Mouse (Mus musculus) cerebellum, adult 9-10 months (tissue): ENCODE results near the gene Sycp1.
A peak's percentile ranks its signal among the peaks of the same experiment; 100 is the strongest.

Experiments used
- DNase-seq: peaks from one replicate; pipeline ENCODE4 v3.0.0; 2022

Gene Sycp1

DNA sequence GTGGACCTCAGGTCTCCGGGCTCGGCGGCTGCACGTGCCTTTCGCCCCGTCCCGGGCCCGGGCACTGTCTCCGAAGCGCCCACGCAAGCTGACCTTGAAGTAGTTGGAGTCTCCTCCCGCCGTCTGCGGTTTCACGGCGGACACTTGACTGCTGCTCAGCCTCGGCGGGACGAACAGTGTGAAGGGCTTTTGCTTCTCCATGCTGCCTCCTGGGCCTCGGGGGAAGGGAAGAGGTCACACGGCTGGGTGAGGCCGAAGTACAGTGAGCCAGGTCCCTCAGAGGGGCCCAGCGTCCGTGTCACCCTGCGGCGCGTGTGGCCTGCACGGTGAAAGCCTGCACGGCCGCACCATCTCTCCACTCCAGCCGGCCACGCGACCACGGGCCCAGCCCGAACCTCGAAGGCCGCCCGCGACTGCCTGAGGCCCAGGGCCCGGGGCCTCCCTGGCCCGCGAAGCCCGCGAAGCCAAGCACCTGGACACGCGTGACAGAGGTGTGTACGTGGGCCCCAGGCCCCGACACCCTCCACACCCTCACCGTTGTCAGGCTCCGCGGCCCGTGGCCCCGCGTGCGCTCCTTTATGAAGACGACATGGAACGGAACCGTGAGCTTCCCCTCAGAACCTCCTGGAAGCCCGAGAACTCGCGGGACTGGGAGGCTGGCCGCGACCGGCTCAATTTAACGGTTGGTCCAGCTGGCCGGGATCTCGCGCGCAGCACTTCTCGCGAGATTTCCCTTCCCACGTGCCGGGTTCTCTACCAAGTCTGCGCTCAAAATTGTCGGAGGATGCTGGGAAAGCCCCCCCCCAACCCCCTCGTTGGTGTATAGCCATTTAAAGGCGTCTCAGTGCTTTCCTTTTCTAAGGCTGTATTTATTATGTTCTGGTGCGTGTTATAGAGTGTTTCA lies at the start of gene Sycp1:
Gene Sycp1, minus strand, starts transcription at position 650 of the 904 bp plus-strand sequence.
- no peak for DNase-seq

GRCm38 (mm10) chr3:102980349-102980736 lies 44.4 kb upstream of the Sycp1 start:
- no peak for DNase-seq

DNA sequence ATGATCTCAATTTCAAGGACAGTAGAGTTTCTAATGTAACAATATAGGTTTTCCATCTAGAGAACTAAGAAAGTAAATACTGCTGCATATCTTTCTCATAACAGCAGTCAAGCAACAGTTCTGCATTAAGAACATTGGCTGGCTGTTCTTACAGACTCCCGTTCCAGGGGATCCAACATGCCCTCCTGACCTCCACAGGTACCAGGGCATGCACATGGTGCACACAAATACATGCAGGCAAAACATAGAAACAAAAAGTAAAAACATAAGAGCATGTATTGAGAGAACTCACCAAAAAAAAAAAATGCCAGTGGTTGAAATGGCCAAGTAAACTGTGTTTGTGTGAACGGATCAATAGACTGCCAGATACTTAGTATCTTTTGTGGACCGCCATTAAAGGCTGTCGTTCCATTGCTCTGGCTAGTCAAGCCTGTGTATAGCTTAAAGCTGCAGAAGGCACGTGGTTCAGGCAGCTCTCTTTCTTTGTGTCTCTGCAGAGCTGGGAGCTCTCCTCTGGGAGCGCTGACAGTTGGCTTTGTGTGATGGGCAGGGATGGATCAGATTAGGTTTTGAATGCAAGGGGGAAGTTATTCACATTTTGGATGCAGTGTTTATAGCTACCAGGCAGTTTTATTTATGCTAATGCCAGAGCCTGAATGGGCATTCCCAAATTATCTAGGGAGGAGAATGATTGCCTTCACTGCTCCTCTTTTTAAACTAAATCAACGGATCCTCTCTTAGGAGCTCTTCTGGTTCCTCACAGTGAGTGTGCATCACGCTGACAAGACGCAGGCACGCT lies 43.8 kb upstream of the Sycp1 start:
- no peak for DNase-seq

- DNase-seq: no peak
Observed at GRCm38 (mm10) chr3:102976906-102977305, 41.0 kb upstream of the Sycp1 start.

GRCm38 (mm10) chr3:102970508-102970907 lies 34.6 kb upstream of the Sycp1 start:
- DNase-seq: no peak

DNA sequence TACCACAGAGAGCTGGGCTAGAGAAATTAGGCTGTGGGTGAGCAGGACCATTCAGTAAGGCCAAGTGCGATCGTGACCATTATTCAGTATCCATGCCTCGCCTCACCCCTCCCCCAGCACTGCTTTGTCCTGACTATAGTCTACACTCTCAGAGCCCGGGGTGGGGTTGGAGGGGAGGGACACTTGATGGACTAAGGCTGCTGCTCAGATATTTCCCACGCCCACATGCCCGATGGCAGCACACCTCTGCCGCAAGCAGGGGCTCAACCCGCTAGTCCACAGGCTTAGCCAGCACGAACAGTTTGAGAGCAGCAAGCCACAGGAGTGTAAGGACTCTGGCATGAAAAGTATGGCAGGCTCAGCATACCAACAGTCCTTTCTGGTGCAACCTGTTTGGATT lies 34.2 kb upstream of the Sycp1 start:
- DNase-seq: no peak

- DNase-seq: no peak
Observed at GRCm38 (mm10) chr3:102964033-102964432, 28.1 kb upstream of the Sycp1 start, which contains the start of gene Nr1h5. Gene Nr1h5 (minus strand): TSS chr3:102964133.

DNA sequence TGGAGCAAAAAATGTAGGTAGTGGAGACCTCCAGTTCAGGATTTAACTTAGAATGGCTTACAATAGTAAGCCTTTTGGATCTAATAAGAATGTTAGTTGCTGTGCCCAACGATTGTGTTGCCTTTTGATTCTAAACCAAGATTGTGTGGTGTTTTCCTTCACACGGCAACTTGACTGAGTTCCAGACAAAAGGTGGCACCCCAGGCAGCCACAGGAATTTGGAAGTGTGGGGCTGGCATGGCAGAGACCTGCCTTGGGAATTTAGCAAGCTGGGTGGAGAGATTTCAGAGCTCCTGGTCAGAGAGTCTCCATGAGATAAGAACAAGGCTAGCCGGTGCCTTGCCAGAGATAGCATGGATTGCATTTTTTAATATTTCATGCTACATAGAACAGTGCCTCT lies 19.7 kb upstream of the Sycp1 start:
- DNase-seq: no peak

DNA sequence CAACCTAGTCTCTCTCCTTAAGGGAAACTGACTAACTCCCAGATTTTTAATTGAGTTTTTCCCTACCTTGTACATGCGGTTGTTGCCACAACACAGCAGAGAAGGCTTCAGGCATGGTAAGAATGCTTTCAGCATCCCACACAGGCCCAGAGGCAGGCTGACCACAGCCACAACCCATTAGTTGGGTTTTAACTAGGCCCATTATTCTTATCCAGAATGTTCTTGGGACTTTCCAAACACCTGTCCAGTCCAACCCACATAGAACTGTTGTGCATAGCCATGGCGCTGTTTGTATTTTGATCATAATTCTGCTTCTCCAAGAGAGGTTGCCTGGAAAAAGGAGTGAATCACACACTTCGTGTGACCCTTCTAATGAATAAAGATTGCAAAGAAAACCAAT lies 19.2 kb upstream of the Sycp1 start:
- DNase-seq: no peak

GRCm38 (mm10) chr3:102954476-102954875 lies 18.6 kb upstream of the Sycp1 start:
- no peak for DNase-seq

DNA sequence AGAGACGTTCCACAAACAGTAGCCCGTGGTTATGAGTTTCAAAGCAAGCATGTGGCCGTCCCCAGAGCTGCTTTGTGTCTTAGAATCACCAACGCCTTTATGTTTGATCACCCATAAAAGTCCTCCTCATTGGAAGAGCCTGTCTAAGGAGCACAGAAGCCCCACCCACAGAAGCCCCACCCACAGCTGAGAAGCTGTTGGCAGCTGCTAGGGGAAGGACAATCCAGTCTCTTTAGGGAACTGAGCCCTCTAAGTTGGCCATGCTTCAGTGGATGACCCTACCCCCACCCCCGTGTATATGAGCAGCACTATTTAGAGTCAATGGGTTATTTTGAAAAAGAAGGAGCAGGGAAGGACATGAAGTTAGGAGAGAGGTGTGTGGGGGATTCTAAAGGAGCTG lies 11.0 kb upstream of the Sycp1 start:
- DNase-seq: no peak

- no peak for DNase-seq
Observed at GRCm38 (mm10) chr3:102946312-102946711, 10.4 kb upstream of the Sycp1 start.

- DNase-seq: no peak
Observed at GRCm38 (mm10) chr3:102938100-102938499, 2.2 kb upstream of the Sycp1 start.

- no peak for DNase-seq
Observed at GRCm38 (mm10) chr3:102899136-102899535, 36.8 kb downstream of the Sycp1 start.

GRCm38 (mm10) chr3:102880529-102880928 lies 55.4 kb downstream of the Sycp1 start:
- no peak for DNase-seq

- no peak for DNase-seq
Observed at GRCm38 (mm10) chr3:102848661-102849060, 87.2 kb downstream of the Sycp1 start.

- no peak for DNase-seq
Observed at GRCm38 (mm10) chr3:102842386-102842785, 93.5 kb downstream of the Sycp1 start.

DNA sequence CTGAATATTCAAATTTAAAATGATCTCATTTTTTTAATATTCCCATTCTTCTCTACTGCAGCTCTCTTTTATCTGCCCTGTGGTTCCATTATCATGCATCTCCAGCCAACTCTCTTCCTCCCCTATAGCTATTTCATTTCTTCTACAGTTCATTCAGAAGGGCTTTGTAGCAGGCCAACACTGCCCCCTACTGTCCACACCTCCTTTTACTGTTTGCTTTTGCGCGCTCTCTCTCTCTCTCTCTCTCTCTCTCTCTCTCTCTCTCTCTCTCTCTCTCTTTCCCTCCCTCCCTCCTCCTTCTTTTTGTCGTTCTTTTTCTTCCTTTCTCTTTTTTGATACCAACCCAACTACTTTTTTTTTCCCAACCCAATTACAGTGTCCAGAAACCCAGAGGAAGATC lies 132.0 kb downstream of the Sycp1 start:
- DNase-seq: peak; percentile 77

DNA sequence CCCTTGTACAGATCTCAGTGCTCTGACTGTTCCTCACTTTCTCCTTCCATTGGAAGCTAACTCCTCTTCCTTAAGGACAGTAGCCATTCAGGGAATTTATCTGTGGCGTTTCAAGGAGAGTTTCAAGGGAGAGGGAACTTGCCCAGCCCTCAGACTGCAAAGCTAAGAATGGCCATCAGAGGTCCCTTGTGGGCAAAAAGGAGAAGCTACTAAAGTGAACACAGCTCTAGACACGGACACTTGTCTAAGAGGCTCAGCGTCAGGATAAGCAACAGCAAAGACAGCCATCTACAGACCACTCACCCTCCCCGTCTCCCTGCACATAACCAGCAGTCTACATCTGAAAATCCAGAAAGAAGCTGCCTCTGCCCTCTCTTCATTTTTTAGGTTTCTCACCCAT lies 148.5 kb downstream of the Sycp1 start:
- no peak for DNase-seq

GRCm38 (mm10) chr3:102782618-102783017 lies 153.3 kb downstream of the Sycp1 start, which contains the start of gene Tshb:
Gene Tshb (minus strand): TSS chr3:102782718.
- DNase-seq: no peak

GRCm38 (mm10) chr3:102773018-102773417 lies 162.9 kb downstream of the Sycp1 start:
- DNase-seq: peak; percentile 84
